Mouse (Mus musculus) cerebellum, postnatal 14 days (tissue): ENCODE measurements at regions not wholly inside any gene's neighbourhood (a gene's known extent, or its start where the extent isn't known, plus 50 kb on each side); places are given as distances from the start of the nearest gene placed in this dataset.
A peak's percentile ranks its signal among the peaks of the same experiment; 100 is the strongest.

Experiments used
- DNase-seq, 2 experiments: peaks; one replicate each; pipeline ENCODE4 v3.0.0; 2021; ENCODE audit warnings: mixed read lengths in 2 of 2

DNA sequence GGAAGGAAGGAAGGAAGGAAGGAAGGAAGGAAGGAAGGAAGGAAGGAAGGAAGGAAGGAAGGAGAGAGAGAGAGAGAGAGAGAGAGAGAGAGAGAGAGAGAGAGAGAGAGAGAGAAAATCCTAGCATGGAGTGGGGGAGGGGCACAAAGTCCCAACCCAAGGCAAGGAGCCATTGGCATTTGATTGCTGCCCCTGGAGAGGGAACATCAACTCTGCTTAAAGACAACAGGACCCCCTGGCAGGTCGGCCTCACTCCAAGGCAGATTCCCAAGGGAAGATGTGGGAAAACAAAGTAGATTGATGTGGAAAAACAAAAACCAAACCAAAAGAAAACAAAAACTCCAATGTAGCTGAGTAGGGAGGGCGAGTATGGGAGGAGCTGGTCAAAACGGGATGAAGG, 49.9 kb upstream of the Fzd10 start:
- DNase-seq, result no peak

DNA sequence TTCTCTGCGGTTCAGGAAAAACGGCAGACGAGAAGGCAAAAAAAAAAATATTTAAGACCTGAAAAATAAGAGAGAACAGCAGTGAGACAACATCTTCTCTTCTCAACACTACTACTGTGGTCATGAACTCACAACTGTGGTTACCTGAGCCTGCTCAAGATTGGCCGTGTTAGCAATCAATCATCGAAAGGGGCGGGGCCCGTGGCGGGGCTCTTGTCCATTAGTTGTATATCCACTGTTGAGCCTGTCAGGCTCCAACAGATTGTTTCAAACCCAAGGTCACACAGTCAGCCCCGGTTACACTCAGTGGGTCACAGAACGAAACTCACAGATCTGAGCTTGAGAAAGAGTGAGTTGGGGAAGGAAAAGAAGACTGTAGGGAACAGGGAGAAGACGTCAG, 50.8 kb upstream of the Fzd10 start:
- DNase-seq, result no peak

GRCm38 (mm10) chr5:128542049-128542448, 58.6 kb upstream of the Fzd10 start:
- DNase-seq, result no peak

DNA sequence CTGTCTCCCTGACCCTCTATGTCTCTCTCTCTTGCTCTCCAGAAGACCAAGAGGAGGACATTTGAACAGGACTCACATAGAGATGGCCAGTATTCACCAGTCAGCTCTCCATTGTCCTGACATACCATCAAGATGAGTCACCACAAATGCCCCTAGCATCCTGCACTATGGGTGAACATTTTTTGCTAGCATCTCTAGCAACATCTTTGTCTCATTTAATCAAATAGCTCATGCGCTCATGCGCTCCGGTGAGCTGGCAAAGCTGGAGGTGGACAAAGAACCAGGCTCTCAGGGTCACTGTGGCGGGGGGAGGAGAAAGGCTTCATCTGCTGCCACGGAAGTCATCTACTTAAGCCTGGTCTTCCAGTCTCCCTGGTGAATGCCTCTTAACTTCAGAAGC, 62.0 kb upstream of the Fzd10 start:
- no peak for DNase-seq

DNA sequence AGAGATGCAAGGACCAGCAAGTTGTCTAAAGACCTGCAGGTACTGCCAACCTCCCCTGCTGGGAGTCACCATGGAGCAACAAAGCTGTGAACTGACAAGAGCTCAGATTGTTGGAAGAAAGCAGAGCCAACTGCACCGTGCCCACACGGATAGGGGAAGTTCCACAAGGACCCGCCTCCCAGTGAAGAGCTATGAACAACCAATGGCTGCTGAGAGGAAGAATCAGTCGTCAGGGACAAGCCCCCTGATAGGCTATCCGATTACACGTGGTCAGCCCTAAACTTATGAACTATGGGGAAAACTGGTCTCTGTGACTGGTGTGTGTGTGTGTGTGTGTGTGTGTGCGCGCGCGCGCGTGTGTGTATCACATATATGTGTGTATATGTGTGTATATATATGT, 63.4 kb upstream of the Fzd10 start:
- DNase-seq, result peak in 1 of 2 experiments; percentile 14

DNA sequence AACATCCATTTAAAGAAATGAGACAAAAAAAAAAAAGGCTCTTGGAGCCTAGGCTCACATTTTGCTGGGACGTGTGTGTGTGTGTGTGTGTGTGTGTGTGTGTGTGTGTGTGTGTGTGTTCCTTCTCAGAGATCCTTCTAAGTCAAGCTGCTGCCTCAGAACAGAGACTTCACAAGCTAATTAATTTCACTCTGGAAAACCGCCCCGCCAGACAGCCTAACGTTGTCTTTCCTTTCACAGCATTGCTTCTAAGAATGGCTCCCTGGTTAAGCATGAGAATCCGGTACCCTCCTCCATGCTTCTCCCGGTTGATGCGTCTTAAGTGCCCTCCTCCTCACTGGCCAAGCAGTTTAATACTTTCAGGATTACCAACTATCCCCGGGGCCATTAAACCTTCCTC, 64.3 kb upstream of the Fzd10 start:
- DNase-seq, result no peak

DNA sequence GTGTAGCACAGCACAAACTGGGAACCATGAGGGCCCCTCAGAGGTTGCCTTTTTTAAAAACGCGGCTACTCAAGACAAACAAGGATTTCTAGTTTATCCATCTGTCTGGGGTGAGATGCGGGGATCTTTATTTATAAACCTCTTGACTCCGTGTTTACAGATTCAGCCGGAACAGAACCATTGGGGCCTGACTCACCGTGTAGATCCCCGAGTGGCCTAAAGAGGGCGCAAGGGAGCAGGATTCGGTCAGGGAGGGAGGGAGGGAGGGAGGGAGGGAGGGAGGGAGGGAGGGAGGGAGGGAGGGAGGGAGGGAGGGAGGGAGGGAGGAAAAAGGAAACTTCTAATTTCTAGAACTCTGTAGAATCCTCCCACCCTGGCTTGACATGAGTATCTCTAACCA, 73.4 kb upstream of the Fzd10 start:
- peak; percentile 35 to 67 for DNase-seq

DNA sequence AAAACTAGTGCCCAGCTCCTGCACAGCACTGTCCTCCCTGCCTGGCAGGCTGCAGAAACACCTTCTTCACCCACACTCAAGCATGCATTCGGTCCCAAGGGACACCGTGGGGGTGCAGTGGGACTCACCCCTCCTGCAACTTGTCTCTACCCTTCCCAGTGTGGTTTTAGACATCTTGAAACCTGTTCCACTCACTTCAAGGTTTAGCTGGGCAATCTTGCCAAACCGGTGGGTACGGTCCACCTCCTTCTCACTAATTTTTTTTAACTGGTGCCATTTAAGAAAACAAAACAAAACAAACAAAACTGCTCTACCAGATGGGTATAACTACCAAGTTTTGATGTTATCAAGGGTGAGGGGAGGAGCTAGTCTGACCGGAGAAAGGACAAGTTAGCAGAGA, 74.2 kb upstream of the Fzd10 start:
- DNase-seq, result no peak

GRCm38 (mm10) chr5:128524377-128525280, 76.0 kb upstream of the Fzd10 start:
- peak; percentile 55 to 59 for DNase-seq

DNA sequence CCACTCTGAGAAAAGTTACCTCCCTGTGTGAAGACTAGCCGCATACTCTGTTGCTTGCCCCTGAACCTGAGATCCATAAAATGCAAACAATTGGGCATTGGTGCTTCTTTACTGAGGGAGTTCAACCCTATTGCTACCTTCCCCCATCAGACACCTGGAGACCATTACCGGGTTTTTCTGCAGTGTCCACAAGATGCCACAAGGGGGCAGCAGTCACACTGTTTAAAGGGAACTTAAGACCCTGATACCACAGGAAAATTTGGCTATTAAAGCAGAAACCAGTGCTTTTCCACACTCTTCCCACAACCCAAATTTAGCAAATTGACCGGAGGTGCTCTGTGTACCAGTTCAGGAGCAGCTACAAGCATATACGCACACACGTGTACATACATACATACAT, 78.0 kb upstream of the Fzd10 start:
- peak; percentile 76 to 78 for DNase-seq

DNA sequence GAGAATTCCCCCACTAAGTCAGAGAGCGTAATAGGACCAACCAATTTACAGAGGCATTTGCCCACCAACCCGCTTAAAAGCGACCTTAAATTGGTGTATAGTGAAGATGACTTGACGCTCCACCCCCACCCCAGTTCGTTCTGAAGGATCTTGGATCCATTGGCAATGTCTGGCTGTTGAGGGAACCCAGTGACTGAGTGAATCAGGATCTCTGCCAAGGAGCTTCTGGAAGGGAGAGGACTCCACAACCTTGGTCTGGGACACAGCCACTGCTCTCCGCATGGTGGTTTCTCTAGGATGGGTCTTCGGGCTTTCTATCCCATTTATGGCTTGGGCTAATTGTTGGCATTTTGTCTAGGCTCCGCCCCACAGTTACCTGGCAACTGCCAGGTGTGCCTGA, 83.3 kb upstream of the Fzd10 start:
- DNase-seq, result no peak

DNA sequence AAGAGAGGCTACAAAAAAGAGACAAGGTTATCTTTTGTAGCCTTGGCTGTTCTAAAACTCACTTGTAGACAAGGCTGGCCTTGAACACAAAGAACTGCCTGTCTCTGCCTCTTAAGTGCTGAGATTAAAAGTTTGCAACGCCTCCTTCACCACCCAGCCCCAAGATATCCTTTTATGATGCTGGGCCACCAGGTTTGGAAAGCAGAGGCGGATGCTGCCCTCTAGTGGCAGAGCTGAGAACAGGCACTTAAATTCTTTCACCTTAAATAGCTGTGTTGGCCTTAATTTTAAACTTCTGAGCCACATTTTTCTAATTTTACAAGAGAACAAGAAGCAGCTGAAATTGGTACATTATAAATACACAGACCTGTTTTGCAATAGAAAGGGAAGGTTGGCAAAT, 82.5 kb upstream of the Tmem132d start:
- peak; percentile 32 to 35 for DNase-seq

DNA sequence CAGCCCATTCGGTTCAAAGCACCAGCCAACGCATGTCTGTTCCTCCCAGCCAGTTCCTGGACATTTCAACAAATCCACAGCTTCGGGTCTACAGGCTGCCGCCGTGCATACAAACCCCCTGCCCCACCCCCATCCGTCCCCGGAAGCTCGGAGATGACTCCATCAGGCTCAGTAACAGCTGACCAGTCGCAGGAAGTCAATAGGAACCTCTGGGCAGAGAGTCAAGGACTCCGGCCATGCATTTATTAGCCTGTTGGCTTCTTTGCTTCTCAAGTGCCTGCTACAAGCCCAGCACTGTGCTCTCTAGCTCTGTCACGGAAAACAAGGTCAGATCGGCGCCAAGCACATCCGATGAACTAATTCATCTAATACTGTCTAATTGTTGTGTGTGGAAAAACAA, 80.4 kb upstream of the Tmem132d start:
- DNase-seq, result peak; percentile 32 to 49

DNA sequence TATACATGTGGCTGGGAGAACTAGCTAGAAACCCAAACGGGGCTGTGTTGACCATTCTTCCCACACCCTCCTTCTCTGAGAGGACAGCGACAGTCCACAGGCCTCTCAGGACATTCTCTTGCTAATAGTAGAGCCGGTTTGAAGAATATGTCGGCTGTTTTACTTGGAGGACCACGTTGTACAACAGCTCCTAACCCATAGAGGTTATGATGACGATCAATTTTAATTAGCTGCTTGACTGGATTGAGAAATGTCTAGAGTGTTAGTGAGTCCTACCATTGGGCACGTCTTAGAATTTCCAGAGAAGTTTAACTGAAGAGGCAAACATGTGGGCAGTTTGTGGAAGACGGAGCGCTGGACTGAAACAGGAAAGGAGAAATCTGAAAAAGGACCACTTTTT, 79.7 kb upstream of the Tmem132d start:
- no peak for DNase-seq

DNA sequence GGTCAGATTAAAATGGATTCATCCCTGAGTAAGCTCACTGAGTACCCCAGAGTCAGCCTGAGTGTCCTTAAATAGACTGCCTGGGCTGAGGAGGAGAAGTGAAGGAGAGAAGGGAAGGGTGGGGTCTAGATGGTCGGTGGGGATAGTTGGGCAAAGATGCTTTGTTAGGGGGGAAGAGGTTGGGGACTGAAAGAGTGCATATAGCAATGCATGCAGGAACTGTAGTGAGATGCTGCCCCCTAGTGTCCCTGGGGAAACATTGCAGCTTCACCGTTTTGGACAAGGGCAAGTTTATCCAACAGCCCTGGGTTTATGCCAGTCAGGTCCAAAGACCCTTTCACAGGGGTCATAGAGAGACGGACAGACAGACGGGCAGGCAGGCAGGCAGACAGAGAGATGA, 71.6 kb upstream of the Tmem132d start:
- peak; percentile 78 to 81 for DNase-seq

DNA sequence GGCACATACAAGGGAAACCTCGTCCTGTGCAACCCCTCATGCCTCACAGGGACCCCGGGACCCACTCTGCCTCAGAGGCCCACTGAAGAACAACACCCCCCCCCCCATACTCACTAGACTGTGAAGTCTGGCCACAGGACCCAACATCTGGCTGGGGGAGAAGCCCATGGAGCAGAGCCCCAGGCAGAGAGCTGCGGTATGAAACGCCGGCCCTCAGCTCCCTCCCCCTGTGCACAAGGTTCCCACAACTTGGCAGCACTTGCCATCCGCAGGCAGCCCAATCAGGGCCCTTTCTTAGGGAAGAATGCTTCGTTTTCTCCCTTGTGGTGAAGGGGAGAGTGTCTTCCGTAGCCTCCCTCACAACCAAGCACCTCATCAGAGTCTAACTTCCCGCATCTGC, 66.6 kb upstream of the Tmem132d start:
- no peak for DNase-seq

- peak; percentile 75 to 87 for DNase-seq
Observed at GRCm38 (mm10) chr5:128499033-128499432, 66.2 kb upstream of the Tmem132d start.

GRCm38 (mm10) chr5:128492541-128492940, 59.7 kb upstream of the Tmem132d start:
- DNase-seq, result no peak

- peak; percentile 49 to 61 for DNase-seq
Observed at GRCm38 (mm10) chr5:128491155-128491554, 58.3 kb upstream of the Tmem132d start.

DNA sequence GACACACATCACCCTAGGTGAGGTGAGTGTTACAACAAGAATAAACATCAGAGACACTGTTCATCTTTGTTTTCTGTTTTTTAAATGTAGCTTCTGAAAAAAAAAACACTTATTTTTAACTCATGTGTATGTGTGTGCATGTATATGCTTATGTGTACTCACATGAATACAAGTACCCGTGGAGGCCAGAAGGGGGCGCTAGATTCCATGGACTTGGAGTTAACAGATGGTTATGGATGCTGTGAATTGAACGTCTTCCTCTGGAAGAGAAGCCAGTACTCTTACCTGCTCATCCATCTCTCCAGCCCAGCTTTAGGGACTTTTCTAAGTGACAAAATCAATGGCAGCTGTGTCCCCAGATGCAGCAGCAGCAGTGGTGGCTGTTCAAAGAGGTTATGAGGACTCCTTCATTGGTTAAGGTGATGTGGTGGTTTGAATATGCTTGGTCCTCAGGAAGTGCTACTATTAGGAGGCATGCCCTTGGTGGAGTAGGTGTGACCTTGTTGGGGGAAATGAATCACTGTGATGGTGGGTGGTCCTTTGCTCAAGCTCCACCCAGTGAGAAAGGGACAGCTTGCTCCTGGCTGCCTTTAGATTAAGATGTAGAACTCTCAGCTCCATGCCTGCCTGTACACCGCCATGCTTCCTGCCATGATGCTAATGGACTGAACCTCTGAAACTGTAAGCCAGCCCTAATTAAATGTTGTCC, 56.1 kb upstream of the Tmem132d start:
- no peak for DNase-seq

- no peak for DNase-seq
Observed at GRCm38 (mm10) chr5:128487371-128487770, 54.5 kb upstream of the Tmem132d start.

DNA sequence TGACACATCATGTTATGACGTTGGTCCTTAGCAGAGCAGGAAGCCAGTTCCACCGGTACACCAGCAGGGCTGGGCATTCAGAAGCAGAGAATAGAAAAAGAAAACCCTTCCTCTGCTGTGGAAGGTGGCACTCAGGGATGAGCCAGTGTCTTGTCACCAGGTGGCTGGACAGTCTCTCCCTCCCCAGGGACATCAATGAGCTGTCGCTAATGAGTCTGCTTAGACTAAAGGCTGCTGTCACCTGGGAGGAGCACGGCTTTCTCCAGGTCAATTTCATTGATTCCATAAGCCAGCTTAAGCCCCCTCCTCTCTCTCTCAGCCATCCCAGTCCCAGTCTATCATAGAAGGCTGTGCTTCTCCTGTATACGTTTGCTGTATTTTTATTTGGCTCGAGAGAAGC, 51.2 kb upstream of the Tmem132d start:
- no peak for DNase-seq

DNA sequence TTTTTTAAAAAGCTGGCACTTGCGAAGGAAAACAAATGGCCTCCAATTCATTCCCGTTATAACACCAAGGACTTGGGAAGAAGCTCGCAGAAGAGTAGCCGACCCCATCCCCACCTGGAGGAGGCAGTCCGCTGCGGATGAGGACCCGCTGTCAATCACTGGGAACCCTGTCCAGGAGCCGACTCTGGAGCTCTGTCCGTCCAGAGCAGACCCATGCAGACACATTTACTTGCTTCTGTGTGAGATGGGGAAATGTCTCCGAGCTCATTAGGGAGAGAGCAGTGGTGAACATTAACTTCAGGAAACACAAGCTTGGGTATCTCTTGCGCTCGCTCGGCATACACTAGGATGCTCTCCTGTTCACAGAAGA, 50.5 kb upstream of the Tmem132d start:
- no peak for DNase-seq
